In genomic region chr14:76221617-76222319, GRCm38 (mm10) we compare ENCODE assay signal across 12 mouse cellular contexts.
DNase-seq lines count a peak whose midpoint lies in the region; ATAC-seq and TF ChIP-seq lines count a peak whose summit lies in the region.
"Had no signal": no experiment of that assay in that cellular context is flagged by ENCODE, and none has a peak within 500 bp of the region (broad histone marks: within the 10 kb centered on the region; RNA-seq: fewer than 3 reads in every experiment).

No protein-coding gene starts in this region.

- no peak overlapping the region for H3K4me2 ChIP-seq in neural tube, embryonic 11.5 days (ENCODE audit: low read depth)
- no peak overlapping the region for H3K4me2 ChIP-seq in hindbrain, postnatal 0 days (ENCODE audit: low read depth, low read length)
- H3K4me2 ChIP-seq: embryonic facial prominence, embryonic 12.5 days; liver, embryonic 15.5 days had no signal

- no peak for TF ChIP-seq CTCF in hindbrain, postnatal 0 days (IDR thresholded peaks at IDR 0.05; ENCODE audit: low read depth)

- 56% methylated on average over 10 of the region's 10 CpGs for WGBS in neural tube, embryonic 11.5 days
- 29% methylated on average over 10 of the region's 10 CpGs for WGBS in hindbrain, postnatal 0 days

- 0 out of 2 replicates have a peak, but pooled peaks cover 4% of the 10 kb centered on the region for H3K9me3 ChIP-seq in neural tube, embryonic 11.5 days (ENCODE audit: control insufficient read depth, low read length)
- 0 out of 2 replicates have a peak, but pooled peaks cover 2% of the 10 kb centered on the region for H3K9me3 ChIP-seq in hindbrain, postnatal 0 days (ENCODE audit: low read length)
- H3K9me3 ChIP-seq: liver, embryonic 15.5 days had no signal

- peak; percentile 69 to 82 for DNase-seq in adrenal gland, adult (ENCODE audit: inconsistent age in 2 of 2, low spot score in 1 of 2)
- DNase-seq in adrenal gland, adult 2 months, result no peak
- DNase-seq in neural tube, embryonic 11.5 days (ENCODE audit: low spot score), result peak; percentile 38
- DNase-seq in neural tube, embryonic 10.5 days (ENCODE audit: extremely low spot score, low spot score), result no peak
- peak; percentile 16 for DNase-seq in hindbrain, postnatal 0 days (ENCODE audit: low spot score)
- DNase-seq in retina, postnatal 1 day, result peak; percentile 56
- DNase-seq in cerebellum, postnatal 36 days, result no peak
- DNase-seq in left cerebral cortex, adult 18-20 months (ENCODE audit: low spot score in 2 of 2), result no peak
- DNase-seq: gastrocnemius, postnatal 10 days; heart, postnatal 4 days had no signal

- no peaks in the 10 kb centered on the region for H3K27me3 ChIP-seq in neural tube, embryonic 11.5 days (ENCODE audit: control insufficient read depth, insufficient read depth, low read length)
- no peaks in the 10 kb centered on the region for H3K27me3 ChIP-seq in hindbrain, postnatal 0 days (ENCODE audit: insufficient read depth, low read length)
- H3K27me3 ChIP-seq: embryonic facial prominence, embryonic 12.5 days; liver, embryonic 15.5 days had no signal

- H3K4me1 ChIP-seq in neural tube, embryonic 11.5 days (ENCODE audit: control insufficient read depth, insufficient read depth, low read length), result no peaks in the 10 kb centered on the region; the same call in 1 of the 2 replicates
- 0 out of 2 replicates have a peak, but pooled peaks cover 8% of the 10 kb centered on the region for H3K4me1 ChIP-seq in hindbrain, postnatal 0 days (ENCODE audit: insufficient read depth, low read length)

- peak overlapping the region; percentile 45; the same call in 1 of the 2 replicates for H3K27ac ChIP-seq in neural tube, embryonic 11.5 days (ENCODE audit: low read depth, low read length)
- 0 out of 2 replicates have a peak overlapping the region, but pooled peaks have one; percentile 6 for H3K27ac ChIP-seq in hindbrain, postnatal 0 days
- H3K27ac ChIP-seq: embryonic facial prominence, embryonic 12.5 days; liver, embryonic 15.5 days had no signal

- H3K36me3 ChIP-seq in neural tube, embryonic 11.5 days (ENCODE audit: control insufficient read depth, insufficient read depth, low read length), result no peaks in the 10 kb centered on the region
- H3K36me3 ChIP-seq in hindbrain, postnatal 0 days (ENCODE audit: insufficient read depth, low read length), result no peaks in the 10 kb centered on the region
- H3K36me3 ChIP-seq: embryonic facial prominence, embryonic 12.5 days; liver, embryonic 15.5 days had no signal

- no peak overlapping the region for H3K4me3 ChIP-seq in neural tube, embryonic 11.5 days (ENCODE audit: low read depth, low read length)
- no peak overlapping the region for H3K4me3 ChIP-seq in hindbrain, postnatal 0 days (ENCODE audit: low read length)
- H3K4me3 ChIP-seq: embryonic facial prominence, embryonic 12.5 days; liver, embryonic 15.5 days had no signal

- peak; percentile 50; the same call in 1 of the 2 replicates for ATAC-seq in neural tube, embryonic 11.5 days (ENCODE audit: insufficient read depth, low FRiP score, low TSS enrichment)
- peak; percentile 29; the same call in 1 of the 2 replicates for ATAC-seq in hindbrain, postnatal 0 days

- no peak overlapping the region for H3K9ac ChIP-seq in neural tube, embryonic 11.5 days (ENCODE audit: low read length)
- no peak overlapping the region for H3K9ac ChIP-seq in hindbrain, postnatal 0 days (replicated peaks; ENCODE audit: low read length)
- H3K9ac ChIP-seq: embryonic facial prominence, embryonic 12.5 days; liver, embryonic 15.5 days had no signal

Comparison
In these comparisons a context has a peak if more than half of its experiments do, and no peak if none do; other contexts are left out.
1. DNase-seq: peak in adrenal gland, adult (2 of 2), neural tube, embryonic 11.5 days (single experiment), hindbrain, postnatal 0 days (single experiment) and retina, postnatal 1 day (single experiment); none in adrenal gland, adult 2 months (single experiment), neural tube, embryonic 10.5 days (single experiment), cerebellum, postnatal 36 days (0 of 2) and left cerebral cortex, adult 18-20 months (0 of 2).